Mouse (Mus musculus) left cerebral cortex, postnatal 36 days (tissue): ENCODE results near the gene Olfr1058. TPM values are rescaled to one million over a fixed set of nuclear protein-coding genes. Genes with fewer than 3 reads are reported as not detected.
"Not testable (repeated sequence)": the region's sequence is repeated elsewhere in the genome, so short reads cannot be mapped to it uniquely, and the experiment has no call there.

ENCODE experiments used
- DNase-seq, 2 experiments: peaks; one replicate each; pipeline ENCODE4 v3.0.0; 2021 to 2022; ENCODE audit warnings: low spot score in 2 of 2, mixed read lengths in 1 of 2
- intact Hi-C: fragments of 180-260 bp; cut with DNase I; formaldehyde crosslinking; loops from one replicate; pipeline ENCODE4 v1.15.1; 2025
- total RNA-seq, 2 experiments: library from RNA; stranded (reverse); gene quantifications; 2 replicates each; pipeline ENCODE4 v1.2.3; 2021

The Olfr1058 gene
- total RNA-seq = not detected

DNA sequence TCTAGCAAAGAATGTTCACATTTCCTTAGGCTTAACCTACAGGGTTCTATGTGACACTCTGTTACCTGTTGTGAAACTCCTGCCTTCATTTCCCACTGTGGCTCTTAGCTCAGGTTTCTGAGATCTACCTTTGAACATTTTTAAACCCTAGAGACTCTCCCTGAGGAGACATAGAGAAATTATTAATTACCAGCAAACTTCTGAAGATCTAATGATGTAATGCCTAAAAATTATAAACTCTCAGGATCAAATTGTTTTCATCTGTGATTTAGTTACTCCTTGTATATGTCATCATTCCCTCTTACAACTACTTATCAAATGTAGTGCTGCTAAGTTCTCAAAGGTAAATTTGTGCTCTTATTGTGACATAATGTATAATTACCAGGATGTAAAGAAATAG, at the start of gene Olfr1058:
Gene Olfr1058 (minus strand): TSS at position 101 of the 400 bp plus-strand sequence.
- intact Hi-C loops, DNase-seq: not testable (repeated sequence)

GRCm38 (mm10) chr2:86428511-86428910, 40.1 kb upstream of the Olfr1058 start:
- intact Hi-C loops, DNase-seq: not testable (repeated sequence)

DNA sequence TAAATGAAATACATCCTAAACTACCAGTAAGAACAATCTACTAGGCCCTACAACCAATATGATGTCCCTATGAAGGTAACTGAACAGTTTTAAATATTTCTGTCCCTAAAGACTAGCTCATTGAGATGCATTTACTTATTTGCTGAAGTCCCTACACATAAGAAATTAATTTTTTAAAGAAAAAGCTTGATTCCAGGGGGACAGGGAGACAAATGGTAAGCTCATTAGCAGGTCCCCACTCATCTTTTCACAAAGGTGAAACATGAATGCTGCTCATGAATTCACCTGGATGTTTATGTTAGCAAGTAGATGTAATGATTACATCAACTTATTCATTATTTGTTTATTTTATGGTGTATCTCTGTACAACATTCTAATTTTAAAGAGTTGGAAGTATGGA, 38.3 kb upstream of the Olfr1058 start, which contains the start of gene Olfr1062:
Gene Olfr1062 (minus strand): TSS at position 101 of the 400 bp plus-strand sequence.
- intact Hi-C loops, DNase-seq: not testable (repeated sequence)

DNA sequence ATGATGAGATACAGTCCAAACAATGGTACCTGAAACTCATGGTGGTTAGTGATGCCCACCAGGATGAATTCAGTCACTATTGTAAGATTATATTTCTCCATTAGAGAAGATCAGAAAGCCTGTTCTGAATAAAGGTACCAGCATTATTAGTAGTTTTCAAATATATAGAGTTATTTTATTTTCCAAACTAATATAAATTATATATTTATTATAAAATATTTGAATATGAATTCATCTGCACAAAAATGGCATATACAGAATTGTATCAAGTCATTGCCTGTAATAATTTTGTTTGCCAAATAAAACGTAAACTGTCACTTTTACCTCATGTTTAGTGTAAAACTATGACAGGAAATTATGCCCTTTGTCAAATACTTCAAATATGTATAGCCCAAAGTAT, 25.6 kb upstream of the Olfr1058 start, which contains the start of gene Olfr1061:
Gene Olfr1061 (minus strand): TSS at position 101 of the 400 bp plus-strand sequence.
- intact Hi-C loops = no loop called here
- no peak for DNase-seq

- intact Hi-C loops = no loop called here
These were observed 6.8 kb upstream of the Olfr1058 start for GRCm38 (mm10) chr2:86395114-86395513.

DNA sequence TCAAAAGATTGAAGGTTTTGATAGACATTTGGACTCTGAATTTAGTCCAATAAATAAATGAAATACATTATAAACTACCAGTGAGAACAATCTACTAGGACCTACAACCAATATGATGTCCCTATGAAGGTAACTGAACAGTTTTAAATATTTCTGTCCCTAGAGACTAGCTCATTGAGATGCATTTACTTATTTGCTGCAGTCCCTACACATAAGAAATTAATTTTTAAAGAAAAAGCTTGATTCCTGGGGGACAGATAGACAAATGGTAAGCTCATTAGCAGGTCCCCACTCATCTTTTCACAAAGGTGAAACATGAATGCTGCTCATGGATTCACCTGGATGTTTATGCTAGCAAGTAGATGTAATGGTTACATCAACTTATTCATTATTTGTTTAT, 10.1 kb downstream of the Olfr1058 start, which contains the start of gene Olfr1057:
Gene Olfr1057 (minus strand): TSS at position 101 of the 400 bp plus-strand sequence.
- intact Hi-C loops = no loop called here
- no peak for DNase-seq

More at GRCm38 (mm10) chr2:86395114-86395513, 6.8 kb upstream of the Olfr1058 start:
- no peak for DNase-seq

DNA sequence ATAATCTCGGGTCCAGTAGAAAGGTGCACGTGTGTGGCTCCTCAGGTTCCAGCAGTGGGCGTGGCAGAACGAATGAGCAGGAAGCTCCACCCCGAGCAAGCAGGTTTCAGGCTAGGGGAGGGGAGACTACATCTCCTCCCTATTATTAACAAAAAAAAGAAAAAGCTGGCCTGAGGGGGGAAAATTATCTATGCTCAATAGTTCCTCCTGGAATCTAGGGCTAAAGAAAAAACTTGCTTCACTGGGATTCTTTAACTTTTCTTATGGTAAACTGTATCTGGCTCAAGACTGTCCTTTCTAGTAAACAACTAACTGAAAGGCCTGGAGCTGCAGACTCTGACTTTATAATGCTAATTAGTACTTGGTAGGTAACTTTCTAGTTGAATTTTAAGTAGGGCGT, 22.0 kb downstream of the Olfr1058 start:
- DNase-seq, intact Hi-C loops: not testable (repeated sequence)

- DNase-seq = no peak
- intact Hi-C loops = no loop called here
These were observed 26.0 kb downstream of the Olfr1058 start, which contains the start of gene Olfr1056 for GRCm38 (mm10) chr2:86362369-86362768. TSS of gene Olfr1056 (minus strand) at chr2:86362469.

GRCm38 (mm10) chr2:86351751-86352150, 36.6 kb downstream of the Olfr1058 start:
- DNase-seq, intact Hi-C loops: not testable (repeated sequence)

GRCm38 (mm10) chr2:86350184-86350583, 38.2 kb downstream of the Olfr1058 start, which contains the start of gene Olfr1055:
TSS of gene Olfr1055 (minus strand) at chr2:86350284.
- no peak for DNase-seq

DNA sequence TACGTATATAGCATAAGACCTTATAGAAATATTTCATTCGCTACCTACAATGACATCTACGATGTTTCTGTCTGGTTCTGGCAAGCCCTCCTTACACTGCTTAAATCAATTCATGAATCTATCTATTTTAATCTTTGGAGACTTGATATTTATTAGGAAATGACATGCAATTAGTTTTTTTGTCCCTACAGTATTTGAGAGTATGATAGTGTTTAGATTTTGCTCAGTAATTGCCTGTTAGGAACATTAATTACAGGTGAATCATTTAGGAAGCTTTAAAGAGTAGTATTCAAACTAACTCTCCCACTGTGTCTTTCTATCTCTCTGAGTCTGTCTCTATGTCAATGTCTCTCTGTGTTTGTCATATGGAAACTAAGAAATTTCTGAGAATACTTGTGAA, 53.0 kb downstream of the Olfr1058 start, which contains the start of gene Olfr1054:
Gene Olfr1054 (minus strand): TSS at position 101 of the 400 bp plus-strand sequence.
- no peak for DNase-seq
- intact Hi-C loops = no loop called here

More at GRCm38 (mm10) chr2:86350184-86350583, 38.2 kb downstream of the Olfr1058 start, which contains the start of gene Olfr1055:
- intact Hi-C loops = no loop called here

Other genes with a start within 250 kb of the Olfr1058 start
- gene Olfr1040, start 241.8 kb downstream of the Olfr1058 start, total RNA-seq = not detected
- gene Olfr1042, start 226.7 kb downstream of the Olfr1058 start, total RNA-seq = not detected
- gene Olfr1043, start 221.0 kb downstream of the Olfr1058 start, total RNA-seq = not detected
- gene Olfr1044, start 210.7 kb downstream of the Olfr1058 start, total RNA-seq = not detected
- gene Olfr52, start 202.9 kb downstream of the Olfr1058 start, total RNA-seq = not detected
- not detected for gene Olfr1045, start 185.6 kb downstream of the Olfr1058 start, total RNA-seq
- not detected for gene Olfr1046, start 169.2 kb downstream of the Olfr1058 start, total RNA-seq
- not detected for gene Olfr1047, start 157.2 kb downstream of the Olfr1058 start, total RNA-seq
- gene Olfr1048, start 148.3 kb downstream of the Olfr1058 start, total RNA-seq = not detected
- not detected for gene Olfr1049, start 130.2 kb downstream of the Olfr1058 start, total RNA-seq
- not detected for gene Olfr1051, start 109.5 kb downstream of the Olfr1058 start, total RNA-seq
- not detected for gene Olfr1052, start 96.1 kb downstream of the Olfr1058 start, total RNA-seq
- not detected for gene Olfr1053, start 73.3 kb downstream of the Olfr1058 start, total RNA-seq
- not detected for gene Olfr1054, start 53.1 kb downstream of the Olfr1058 start, total RNA-seq
- not detected for gene Olfr1055, start 38.3 kb downstream of the Olfr1058 start, total RNA-seq
- not detected for gene Olfr1056, start 26.1 kb downstream of the Olfr1058 start, total RNA-seq
- gene Olfr1057, start 10.2 kb downstream of the Olfr1058 start, total RNA-seq = not detected
- not detected for gene Olfr1061, start 25.5 kb upstream of the Olfr1058 start, total RNA-seq
- gene Olfr1062, start 38.2 kb upstream of the Olfr1058 start, total RNA-seq = not detected
- not detected for gene Olfr1065, start 62.0 kb upstream of the Olfr1058 start, total RNA-seq
- not detected for gene Olfr1066, start 67.7 kb upstream of the Olfr1058 start, total RNA-seq
- not detected for gene Olfr228, start 98.8 kb upstream of the Olfr1058 start, total RNA-seq
- not detected for gene Olfr1076, start 119.9 kb upstream of the Olfr1058 start, total RNA-seq
- gene Olfr1079, start 153.9 kb upstream of the Olfr1058 start, total RNA-seq = not detected
- gene Olfr1080, start 169.7 kb upstream of the Olfr1058 start, total RNA-seq = not detected
- not detected for gene Olfr1082, start 210.4 kb upstream of the Olfr1058 start, total RNA-seq